Mouse (Mus musculus) kidney, postnatal 36 days (tissue): ENCODE results near the gene Abhd10.

Source experiments
- DNase-seq, 2 experiments: peaks; one replicate each; pipeline ENCODE4 v3.0.0; 2021 to 2022; ENCODE audit warnings: mixed read lengths in 2 of 2

The Abhd10 gene

GRCm38 (mm10) chr16:45742615-45743476, at the start of gene Abhd10:
Abhd10 (minus strand) TSS chr16:45742955.
- DNase-seq, result peak; percentile 96 to 99

GRCm38 (mm10) chr16:45791286-45791685, 48.5 kb upstream of the Abhd10 start:
- peak in 1 of 2 experiments; percentile 23 for DNase-seq

DNA sequence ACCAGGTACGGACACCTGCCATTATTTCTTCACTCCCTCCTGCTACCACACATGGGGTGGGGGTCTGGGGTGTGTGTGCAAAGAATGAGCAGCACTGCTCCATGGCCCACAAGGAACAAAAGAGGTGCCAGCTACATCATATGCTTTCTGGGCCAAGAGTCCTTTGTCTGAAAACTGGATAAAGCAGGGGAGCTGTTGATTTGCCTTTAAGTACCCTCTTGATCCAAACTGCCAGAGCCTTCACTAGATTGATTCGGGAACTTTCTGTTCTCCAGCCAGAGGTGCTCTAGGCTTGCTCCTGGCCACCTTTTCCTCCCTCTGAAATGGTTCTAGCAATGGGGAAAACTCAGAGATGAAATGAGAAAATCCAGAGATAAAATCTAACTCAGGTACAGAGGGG, 46.6 kb upstream of the Abhd10 start:
- no peak for DNase-seq

GRCm38 (mm10) chr16:45787650-45788049, 44.9 kb upstream of the Abhd10 start:
- no peak for DNase-seq

DNA sequence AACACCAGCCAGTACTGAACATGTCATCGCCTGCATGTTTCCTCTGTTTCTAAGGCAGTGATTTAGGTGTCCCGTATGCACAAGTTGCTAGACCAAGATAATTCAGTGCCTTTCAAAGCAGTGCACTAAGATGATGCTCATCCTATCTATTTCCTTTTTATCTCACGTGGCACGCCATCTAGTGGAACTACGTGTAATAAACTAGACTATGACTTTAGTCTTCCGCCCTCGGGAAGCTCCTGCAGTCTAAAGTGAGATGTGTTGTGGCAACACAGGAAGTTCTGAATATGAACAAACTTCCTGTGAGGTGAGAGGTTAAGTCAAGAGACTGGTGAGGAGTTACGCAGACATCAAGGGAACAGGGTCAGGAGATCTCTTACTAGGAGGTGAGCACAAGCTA, 43.9 kb upstream of the Abhd10 start:
- DNase-seq, result peak; percentile 36 to 45

- DNase-seq, result peak in 1 of 2 experiments; percentile 24
These were observed 37.2 kb upstream of the Abhd10 start for GRCm38 (mm10) chr16:45780001-45780400.

DNA sequence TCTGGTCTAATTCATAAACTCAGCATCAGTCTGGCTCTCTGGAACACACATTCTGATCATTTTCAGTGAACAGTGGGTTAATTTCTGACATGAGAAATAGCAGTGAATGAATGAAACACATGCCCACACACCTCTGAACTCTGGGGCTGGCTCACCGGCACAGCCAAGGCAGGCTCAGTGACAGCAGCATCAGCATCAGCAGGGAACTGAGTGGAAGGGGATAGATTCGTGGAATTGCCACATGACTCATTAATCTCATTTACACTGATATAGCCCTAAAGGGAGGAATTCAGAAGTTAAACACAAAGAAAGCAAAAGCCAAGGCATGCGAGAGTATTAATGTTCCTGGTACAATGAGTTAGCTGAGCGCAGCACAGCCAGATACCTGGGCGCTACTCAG, 32.1 kb upstream of the Abhd10 start:
- DNase-seq, result no peak

DNA sequence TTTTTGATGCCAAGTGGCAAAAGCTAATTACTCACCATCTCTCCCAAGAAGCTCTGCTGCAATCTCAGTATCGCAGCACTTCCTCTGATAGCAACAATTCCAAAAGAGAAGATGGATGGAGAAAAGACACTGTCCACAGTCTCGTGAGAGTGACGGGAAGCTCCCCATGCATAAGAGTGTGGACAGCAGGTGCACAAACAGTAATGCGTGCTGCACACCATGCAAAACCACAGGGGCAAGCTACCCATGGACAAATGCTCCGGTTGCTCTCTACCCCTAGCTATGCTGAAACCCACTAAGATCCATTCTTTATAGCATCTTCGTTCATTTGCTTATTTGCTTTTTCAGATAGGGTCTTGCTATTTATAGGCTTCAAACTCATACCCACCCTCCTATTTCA, 28.2 kb upstream of the Abhd10 start:
- DNase-seq, result no peak

- peak; percentile 27 to 36 for DNase-seq
These were observed 25.3 kb upstream of the Abhd10 start for GRCm38 (mm10) chr16:45767853-45768640.

DNA sequence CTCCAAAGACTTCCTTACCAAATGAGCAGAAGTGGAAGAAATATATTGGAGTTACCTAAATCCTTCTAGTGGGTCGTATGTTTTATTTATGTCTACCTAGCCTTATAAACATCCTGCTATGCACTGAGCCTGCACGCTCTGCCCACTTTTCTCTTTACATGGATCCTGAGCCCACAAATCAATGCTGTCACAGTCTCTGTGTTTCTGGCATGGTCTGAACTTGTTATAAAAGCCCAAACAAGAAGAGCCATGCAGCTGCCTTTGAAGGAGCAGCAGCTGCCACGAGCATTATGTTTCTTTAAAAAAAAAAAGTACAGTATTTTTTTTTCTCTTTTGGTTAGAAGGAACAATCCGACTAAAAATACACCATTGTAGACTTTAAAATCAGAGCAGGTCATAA, 24.7 kb upstream of the Abhd10 start:
- no peak for DNase-seq

GRCm38 (mm10) chr16:45765801-45766494, 23.2 kb upstream of the Abhd10 start:
- no peak for DNase-seq

DNA sequence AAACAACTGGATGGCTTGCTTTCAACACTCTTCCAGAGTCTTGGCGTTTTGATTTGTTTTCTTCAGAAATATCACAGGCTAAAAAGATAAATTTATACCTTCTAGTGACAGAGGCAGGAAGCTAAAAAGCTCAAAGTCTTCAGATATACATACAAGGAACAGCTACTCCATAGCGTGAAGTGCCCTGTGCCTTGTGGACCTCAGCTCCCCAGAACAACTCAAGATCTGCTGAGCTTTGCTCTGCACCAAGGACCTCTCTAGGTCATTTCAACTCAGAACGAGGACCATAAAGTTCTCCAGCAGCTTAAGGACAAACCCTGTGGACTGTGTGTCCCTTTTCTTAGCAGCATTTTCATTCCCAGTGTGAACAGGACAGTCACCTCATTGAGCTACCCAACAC, 22.3 kb upstream of the Abhd10 start:
- DNase-seq, result no peak

- DNase-seq, result no peak
These were observed 20.2 kb upstream of the Abhd10 start for GRCm38 (mm10) chr16:45762859-45763505.

- DNase-seq, result no peak
These were observed 18.7 kb upstream of the Abhd10 start for GRCm38 (mm10) chr16:45761425-45761824.

- DNase-seq, result peak; percentile 29 to 46
These were observed 16.0 kb upstream of the Abhd10 start for GRCm38 (mm10) chr16:45758726-45759269.

DNA sequence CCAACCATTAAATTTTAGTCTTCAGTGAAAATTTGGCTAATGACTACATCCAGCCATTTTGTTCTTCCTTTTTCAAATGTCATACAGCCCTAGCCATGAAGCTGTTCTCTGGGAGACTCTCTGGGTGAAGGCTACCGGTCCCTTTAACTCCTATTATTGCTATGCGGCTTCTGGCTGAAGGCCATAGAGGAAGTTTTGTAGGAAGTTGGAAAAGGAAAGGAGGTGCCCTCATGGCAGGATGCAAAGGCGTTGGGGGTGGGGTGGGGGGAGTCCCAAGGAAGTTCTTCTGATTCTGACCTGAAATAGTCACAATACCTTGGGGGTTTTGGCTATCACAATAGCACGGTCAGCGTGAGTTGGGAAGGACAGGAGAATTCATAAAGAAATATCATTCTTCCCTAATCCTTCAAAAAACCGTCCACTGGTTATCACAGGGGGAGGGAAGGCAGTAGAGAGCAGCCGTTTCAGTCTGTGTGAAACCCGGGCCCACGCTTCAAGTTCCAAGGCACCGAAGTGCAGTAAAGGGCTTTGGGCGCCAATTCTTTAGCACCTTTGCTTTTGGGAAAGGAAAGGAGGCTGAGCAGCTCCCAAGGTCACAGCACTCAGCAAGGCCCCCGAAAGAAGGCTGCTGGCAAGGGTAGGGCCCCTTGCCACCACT, 14.8 kb upstream of the Abhd10 start:
- DNase-seq, result peak; percentile 80 to 84

DNA sequence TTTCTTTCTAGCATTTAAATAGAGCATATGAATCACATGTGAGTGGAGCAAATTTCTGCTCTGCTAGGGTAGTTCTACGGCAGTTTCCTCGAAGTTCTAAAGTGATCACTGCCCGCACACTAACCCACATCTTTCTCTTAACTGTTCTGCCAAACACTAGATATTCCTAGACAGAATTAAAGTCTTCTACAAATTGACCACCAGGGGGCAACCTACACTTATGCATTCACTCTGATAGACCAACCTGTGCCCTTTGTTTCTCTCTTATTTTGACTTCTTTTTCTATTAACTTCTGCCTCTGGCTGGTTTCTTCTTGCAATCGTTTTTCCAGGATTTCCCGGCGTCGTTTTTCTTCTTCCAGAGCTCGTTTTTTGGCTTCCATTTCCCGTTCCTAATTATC, 14.1 kb upstream of the Abhd10 start:
- DNase-seq, result peak; percentile 53 to 75

GRCm38 (mm10) chr16:45743591-45744144, 913 bp upstream of the Abhd10 start:
- DNase-seq, result no peak

GRCm38 (mm10) chr16:45737880-45738279, 4.9 kb downstream of the Abhd10 start:
- no peak for DNase-seq

GRCm38 (mm10) chr16:45736724-45737123, 6.0 kb downstream of the Abhd10 start:
- DNase-seq, result no peak

DNA sequence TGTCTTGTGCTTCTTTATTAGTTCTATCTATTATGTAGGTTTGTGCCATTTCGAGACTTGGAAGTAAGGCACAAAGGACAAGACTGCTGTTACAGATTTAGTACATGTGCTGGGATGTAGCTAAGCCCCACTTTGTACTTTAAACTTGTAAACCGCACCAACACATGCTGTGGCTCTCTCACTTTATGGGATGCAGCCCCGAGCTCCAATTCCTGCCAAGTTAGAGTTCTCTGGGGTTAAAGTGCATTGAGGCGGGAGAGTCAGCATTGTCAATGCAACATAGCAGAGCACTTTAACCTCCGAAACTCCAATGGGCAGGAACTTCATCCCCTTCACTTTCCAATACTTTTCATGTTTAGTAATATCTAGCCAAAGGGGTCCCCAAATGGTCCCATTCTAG, 13.6 kb downstream of the Abhd10 start:
- DNase-seq, result peak; percentile 54 to 66

DNA sequence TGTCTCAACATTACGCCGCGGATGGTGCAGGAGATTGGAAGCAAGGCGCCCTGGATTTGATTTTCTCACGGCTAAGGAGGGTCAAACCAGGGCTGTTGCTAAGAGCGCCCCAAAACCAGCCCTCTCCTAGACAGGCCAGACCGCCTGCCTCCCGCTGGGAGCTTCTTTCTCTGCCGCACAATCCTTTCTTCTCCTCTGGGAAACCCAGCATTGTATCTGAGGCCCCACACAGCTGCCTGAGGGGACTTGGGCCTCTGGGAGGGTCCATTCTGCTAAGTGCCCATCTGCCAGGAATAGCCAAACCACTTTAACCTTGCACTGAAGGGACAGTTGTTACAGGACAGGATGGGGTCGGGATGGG, 18.0 kb downstream of the Abhd10 start:
- DNase-seq, result no peak
